Mouse (Mus musculus) cerebellum, adult 9-10 months (tissue): ENCODE results near the gene Rgs6.

ENCODE experiments used
- DNase-seq: peaks from one replicate; pipeline ENCODE4 v3.0.0; 2022

Gene Rgs6

DNA sequence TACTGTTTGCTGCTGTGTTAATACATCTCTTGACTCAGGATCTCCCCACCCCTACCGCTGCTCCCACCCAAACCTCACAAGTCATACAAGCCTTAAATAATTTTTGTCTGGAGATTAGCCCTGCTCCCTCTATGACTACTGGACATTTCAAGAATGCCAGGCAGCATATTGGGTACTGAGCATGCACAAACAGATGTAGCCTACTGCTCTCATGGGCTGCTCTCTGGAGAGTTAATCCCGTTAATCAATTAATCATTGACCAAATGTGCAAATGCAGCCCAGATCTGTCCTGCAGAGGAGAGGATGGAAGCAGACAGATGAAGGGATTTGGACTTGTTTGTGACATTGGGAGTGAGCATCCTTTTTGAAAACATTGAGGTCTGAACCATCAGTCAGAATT lies at the start of gene Rgs6:
Gene Rgs6, plus strand, starts transcription at position 276 of the 400 bp plus-strand sequence.
- DNase-seq = no peak

DNA sequence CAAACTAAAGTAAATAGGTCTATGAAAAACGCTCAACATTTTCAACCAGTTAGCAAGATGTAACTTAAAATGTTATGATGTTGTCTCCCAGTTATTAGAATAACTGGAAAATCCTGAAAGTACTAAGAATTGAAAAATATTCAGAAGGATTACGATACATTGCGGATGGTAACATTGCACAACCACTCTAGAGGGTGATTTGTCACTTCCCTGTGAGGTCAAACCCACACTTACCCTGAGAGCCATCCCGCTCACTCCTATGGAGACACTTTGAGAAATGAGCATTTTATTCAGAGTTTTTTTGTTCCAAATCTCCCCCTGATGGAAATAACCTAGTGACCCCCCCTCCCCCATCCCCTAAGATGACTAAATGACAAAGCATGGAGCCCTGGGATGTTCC lies 41.0 kb upstream of the Rgs6 start:
- no peak for DNase-seq

DNA sequence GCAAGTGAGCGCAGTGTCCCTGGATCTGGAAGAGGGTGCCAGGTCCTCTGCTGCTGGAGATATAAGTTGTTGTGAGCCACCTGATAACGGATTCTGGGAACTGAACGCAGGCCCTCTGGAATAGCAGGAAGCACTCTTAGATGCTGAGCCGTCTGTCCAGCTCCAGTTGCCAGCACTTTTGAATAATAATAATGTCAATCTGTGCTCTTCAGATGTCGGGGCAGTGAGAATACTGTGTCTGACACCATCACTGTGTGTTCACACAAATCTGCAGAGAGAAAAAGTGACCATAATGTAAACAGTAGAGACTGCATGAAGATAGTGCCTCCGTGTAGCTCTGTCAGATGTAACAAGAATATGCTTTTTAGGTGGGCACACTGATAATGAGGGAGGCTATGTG lies 38.9 kb upstream of the Rgs6 start:
- no peak for DNase-seq

DNA sequence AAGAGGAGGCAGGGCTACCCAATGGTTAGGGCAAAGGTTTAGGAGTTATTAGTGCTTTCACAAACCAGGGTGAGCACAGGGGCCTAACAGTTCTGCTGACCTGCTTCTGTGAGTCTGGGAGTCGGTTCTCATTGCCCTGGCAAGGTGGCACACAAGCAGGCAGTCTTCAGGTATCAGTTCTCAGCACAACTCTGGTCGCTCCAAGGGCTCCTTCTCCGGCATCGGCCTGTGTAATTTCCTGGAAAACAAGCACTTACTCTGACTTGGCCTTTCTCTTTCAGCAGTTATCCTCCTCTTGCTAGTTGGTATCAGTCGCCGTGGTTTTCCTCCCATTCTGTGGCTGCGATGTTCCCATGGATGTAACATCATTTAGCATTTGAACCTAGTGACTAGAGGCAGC lies 38.0 kb upstream of the Rgs6 start:
- no peak for DNase-seq

DNA sequence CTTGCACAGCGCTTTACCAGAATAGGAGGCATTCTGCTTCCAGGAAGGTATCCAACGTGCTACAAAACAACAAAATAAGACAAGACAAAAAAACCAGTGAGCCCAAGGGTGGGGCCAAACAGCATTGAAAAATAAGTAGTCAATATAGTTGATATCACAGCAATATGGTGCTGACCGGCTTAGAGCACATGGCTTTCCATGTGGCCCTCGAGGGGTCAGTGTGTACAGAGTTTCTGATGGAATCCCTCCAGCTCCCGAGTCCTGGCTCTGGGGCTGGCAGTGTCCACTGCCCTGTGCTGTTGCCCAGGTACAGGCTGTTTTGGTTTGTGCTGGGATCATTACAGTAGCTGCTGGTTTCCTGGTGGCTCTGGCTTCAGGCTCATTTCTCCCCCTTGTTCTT lies 35.7 kb upstream of the Rgs6 start:
- DNase-seq = no peak

DNA sequence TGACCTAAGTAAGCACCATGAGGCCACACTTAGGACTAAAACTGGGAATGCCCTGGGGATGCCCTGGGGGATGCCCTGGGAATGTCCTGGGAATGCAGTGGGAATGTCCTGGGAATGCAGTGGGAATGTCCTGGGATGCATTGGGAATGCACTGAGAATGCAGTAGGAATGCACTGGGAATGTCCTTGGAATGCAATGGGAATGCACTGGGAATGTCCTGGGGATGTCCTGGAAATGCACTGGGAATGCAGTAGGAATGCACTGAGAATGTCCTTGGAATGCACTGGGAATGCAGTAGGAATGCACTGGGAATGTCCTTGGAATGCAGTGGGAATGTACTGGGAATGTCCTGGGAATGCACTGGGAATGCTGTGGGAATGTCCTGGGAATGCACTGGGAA lies 25.2 kb upstream of the Rgs6 start:
- DNase-seq = no peak

GRCm38 (mm10) chr12:82568370-82568769 lies 19.7 kb upstream of the Rgs6 start:
- no peak for DNase-seq

DNA sequence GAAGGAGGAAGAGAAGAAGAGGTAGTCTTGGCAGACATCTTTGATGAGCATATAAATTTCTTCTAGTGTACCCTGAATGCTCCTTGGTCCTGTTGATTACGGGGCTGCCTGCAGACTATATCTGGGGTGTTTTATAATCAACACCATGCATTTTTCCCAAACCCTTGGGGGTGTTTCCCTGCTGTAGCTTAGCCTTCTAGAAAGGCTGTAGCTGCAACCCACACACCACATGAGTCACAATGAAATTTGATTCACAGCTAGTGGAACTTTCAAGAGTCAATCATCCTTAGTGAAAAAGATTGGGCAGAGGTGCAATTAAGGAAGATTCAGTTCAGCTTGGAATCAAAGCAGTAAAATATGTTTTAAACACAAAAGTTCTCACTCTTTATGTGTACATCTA lies 15.4 kb upstream of the Rgs6 start:
- no peak for DNase-seq

DNA sequence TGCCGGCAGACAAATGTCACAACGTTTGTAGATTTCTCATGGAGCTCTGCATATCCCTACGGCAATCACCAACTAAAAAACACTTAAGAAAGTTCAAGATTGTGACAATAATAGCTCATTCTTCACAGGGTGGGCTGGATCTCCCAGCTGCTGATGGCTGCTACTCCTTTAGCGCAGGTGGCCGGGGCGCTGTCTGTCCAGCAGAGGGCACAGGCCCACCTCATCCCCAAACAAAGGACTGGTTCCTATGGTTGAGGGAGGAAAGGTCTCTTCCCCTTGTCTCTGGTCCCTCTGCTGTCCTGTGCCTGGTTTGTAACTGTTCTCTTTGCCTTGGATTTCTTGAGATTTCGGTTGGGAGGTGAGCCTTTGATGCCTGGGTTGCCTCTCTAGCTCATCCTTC lies 1.5 kb upstream of the Rgs6 start:
- no peak for DNase-seq

DNA sequence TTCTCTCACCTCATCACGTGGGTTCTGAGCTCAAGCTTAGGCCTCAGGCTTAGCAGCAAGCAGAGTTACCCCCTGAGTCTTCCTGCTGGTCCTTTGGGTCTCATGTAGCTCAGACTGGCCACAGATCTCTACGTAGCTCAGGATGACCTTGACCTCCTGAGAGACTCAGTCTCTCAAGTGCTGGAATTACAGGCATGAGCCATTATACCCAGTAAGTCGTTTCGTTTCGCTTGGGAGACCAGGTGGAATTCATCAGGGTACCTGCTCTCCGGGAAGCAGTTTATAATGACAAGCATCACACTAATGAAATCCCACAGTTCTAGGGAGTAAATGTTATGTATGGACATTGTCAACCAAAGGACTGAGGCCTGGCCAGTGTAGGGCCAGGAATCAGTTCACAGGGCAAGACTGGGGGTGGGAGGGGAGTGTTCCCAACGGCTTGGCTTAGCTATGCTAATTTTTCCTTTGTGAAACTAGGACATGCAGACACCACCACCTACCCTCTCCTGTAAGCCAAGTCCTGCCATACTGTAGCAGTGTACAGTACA lies 670 bp upstream of the Rgs6 start:
- no peak for DNase-seq

DNA sequence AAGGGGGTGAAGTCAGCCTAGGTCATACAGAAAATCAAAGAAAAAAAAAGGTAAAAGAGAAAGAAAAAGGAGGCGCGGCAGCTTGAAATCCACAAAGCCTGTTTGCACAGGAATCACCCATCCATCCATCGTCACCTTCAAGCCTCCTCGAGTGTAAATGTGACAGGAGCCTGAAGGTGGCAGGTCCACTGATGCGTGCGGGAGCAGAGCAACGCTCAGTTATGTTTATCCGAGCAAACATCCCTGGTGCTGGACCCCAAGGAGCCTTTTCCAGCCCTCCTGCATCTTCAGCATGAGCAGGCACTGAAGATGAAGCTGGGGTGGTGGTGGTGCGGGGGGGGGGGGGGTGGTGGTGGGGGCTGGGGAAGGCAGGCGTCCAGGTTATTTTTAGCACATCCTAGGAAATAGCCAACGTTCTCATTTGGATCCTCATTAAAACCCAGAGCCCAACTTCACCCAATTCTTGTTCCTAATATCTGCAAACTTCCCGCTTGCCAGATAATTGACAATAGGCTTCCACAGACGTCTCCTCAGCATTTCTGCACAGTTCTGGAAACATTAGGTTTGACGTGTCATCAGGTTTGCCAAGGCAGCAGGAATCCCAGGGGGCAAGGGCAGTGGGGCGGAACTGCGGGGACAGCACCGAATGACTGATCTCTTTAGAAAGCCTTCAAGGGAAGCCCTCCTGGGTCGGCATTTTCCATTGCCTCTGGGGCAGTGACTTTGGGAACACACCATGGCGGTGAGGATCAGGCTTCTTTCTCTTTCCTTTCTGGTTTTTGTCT lies 946 bp downstream of the Rgs6 start:
- DNase-seq = no peak

DNA sequence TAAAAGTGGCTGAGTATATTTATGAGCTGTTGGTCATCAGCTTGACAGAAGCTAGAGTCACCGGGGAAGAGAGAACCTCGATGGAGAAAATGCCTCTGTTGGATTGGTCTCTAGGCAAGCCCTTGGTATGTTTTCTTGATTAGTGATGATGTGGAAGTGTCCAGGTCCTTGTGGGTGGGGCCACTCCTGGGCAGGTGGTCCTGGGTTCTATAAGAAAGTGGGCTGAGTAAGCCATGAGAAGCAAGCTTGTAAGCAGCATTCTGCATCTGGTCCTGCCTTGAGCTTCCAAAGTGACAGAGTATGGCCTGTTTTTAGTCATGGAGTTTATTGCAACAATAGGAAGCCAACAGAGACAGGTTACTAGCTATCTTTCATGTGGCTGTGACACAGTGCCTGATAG lies 10.9 kb downstream of the Rgs6 start:
- no peak for DNase-seq

DNA sequence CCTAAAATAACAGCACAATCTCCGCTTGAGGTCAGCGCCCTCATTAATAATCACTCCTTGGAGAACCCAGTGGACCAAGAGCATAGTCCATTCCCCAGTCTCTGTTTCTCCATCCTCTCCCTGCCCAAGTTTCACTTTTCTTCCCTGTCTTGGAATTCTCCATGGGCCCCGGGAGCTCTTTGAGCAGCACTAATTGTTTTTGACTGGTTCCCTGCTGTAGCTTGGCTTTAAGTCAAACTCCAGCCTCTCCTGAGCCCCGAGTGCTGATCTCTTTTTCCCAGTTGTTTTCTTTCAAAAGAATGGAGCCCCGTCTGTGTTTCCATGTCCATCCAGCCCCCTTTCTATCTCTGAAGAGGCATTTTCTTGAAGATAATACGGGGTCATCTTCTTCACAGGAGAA lies 12.3 kb downstream of the Rgs6 start:
- DNase-seq = no peak

GRCm38 (mm10) chr12:82602823-82603222 lies 14.7 kb downstream of the Rgs6 start:
- DNase-seq = no peak

DNA sequence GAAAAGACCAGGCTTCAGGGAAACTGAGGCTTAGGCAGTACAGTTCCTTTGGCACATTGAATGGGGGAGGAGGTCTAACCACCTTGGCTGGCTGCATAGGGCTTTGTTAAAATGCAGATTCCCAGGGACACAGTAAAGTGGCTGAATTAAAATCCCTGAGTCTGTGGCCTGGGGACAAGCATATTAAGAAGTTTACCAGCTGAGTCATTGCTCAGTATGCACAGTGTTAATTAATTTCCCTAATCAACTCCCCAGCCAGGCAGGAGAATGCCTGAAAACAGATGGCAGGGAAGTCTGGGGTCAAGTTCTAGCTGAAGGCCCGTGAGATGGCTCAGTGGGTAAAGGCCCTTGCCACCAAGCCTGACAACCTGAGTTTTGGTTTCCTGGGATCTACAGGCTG lies 15.2 kb downstream of the Rgs6 start:
- no peak for DNase-seq

DNA sequence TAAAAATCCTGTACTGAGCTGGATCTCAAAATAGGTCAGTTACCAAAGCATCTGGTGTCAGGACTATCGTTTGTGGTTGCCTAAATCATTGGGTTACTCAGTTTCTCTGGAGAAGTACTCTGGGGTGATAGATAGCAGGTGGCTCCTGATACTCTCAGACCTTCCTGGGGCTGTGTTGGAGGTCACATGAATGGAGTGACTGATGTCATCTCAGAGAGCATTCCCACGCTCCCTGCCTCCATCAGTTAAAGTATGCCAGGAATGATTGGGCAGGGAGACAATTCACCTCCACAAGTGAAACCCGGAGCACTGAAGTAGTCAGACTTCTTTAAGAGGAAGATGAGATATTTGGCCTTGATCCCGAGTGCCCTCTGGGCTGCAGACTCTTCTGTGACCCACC lies 15.9 kb downstream of the Rgs6 start:
- DNase-seq = no peak

- no peak for DNase-seq
These were observed 24.9 kb downstream of the Rgs6 start for GRCm38 (mm10) chr12:82612769-82613660.

DNA sequence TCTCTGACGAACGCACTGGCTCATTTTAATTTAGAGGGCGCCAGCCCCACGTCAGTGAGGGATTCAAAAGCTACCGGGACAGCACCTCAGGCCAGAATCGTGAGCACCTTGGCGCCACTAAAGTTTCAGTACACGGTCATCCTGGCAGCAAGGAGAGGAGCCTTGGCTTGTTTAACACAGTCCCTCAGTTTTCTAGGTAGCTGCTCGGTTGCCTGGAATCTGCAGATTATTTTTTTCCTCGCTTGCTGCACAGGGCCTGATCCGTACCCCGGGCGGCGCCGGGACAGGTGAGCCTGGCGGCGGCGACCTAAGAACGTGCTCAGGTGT lies 28.4 kb downstream of the Rgs6 start:
- no peak for DNase-seq

GRCm38 (mm10) chr12:82616813-82617681 lies 29.0 kb downstream of the Rgs6 start:
- peak; percentile 5 for DNase-seq

DNA sequence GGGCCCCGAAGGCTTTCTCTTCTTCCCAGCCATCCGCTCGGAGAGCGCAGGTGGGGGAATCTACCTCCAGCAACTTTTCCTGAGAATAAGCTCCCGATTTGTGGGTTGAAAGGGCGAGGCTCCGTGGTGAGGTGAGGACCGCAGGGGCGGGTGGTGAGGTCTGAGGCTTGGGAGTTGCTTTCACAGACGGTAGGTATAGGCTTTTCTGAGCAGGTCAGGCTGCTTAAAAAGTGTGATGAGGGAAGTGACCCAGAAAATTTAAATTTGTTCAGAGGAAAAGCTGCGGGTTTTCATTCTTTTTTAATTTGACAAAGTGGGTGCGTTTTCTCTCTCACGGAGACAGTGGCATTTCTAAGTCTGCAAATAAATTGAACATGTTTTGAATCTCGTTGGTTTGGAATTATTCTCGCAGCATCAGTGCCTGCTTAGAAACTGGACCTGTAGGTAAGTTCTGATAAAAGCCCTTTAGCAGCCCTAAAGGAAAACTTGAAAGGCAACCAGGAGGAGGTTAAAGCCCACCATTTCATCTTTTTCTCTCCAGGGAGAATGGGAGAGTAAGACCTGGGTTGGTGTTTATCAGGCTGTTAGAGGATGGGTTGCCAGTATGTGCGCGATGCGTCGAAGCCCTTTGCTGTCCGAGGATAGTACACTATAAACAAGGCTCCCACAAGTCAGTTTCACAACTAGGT lies 29.7 kb downstream of the Rgs6 start:
- no peak for DNase-seq

DNA sequence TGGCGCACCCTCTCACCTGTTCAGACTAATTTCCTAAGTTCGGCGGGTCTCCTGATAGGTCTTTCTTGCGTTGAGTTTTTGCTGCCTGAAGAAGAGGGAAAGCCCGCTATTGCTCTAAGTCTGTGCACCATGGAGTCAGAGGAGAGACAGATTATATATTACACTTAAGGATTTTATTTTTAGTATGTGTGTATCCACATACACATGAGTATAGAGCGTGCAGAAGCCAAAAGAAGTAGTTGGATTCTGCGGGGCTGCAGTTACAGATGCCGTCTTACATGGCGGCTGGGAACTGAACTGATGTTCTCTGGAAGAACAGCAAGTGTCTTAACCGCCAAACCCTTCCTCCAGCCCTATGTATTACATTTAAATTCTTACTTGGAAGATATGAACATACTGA lies 52.3 kb downstream of the Rgs6 start:
- no peak for DNase-seq

DNA sequence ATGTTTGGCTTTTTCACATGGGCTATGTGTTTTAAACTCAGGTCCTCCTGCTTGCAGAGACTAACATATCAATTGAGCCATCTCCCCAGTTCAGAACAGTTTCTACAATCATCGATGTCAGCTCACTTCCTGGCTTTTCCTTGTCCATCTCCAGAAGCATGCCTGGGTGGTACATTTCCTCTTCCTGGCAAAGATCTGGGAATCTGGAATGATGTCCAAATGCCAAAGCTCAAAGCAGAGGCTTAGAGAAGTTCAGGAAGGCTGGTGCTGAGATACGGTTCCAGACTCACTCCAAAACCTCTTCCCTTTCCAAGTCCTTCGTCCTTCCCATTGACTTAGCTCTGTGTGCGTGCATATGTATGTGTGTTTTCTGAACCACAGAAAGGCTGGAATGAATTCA lies 59.8 kb downstream of the Rgs6 start:
- no peak for DNase-seq

DNA sequence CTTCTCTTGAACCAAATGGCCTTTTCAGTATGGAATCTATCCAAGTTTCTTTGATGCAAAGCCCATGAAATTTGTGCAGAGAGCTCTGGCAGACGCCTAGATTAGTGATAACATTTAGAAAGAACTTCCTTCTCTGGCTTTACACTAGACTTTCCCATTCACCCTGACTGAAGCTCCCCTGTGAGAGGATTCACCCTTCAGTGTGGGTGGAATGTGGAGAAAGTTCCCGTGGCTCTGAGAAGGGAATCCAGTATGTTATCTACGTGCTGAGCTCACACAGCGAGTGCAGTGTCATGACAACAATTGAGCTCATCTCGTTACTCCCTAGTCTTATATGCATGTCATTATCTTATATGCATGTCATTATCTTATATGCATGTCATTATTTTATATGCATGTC lies 61.9 kb downstream of the Rgs6 start:
- DNase-seq = no peak
